Mouse (Mus musculus): Measurements from ENCODE around the gene Naa10.

The Naa10 gene

DNA sequence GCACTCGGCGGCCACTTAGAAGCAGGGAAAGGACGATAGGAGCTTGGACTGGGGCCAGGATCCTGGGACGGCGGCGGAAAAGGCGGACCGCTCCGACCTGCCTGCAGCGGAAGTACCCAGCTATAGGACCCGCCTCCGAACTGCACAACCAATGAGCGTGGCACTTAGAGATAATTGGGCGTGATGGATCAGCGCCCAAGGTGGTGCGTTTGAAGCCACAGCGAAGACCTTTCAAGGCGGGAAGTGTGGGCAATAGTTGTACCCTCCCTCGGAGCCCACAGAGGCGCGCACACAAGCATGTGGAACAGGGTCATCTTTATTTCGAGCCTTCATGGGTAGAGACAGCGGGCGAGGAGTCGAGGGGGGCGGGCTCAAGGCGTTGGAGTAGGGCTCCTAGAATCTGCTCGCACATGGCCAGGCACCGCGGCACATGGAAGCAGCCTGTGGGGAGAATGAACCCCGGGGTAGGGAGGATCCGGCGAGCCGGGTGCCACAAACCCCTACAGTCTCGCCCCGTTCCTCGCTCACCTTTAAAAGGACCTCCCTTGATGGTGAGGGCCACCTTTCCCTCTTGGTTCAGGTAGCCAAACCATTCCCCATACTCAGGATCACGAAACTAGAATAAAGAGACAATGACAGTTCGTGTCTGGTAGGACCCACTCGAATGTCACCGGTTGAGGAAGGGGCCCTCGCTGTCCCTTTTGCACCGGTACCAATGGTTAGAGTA, at the start of gene Naa10, which contains the start of gene Arhgap4:
Gene Naa10, minus strand, starts transcription at position 122 of the 727 bp plus-strand sequence.
Gene Arhgap4, minus strand, starts transcription at position 48 of the 727 bp plus-strand sequence.
- peak; percentile 59 to 67 for DNase-seq (ENCODE audit: low spot score in 2 of 2)

DNA sequence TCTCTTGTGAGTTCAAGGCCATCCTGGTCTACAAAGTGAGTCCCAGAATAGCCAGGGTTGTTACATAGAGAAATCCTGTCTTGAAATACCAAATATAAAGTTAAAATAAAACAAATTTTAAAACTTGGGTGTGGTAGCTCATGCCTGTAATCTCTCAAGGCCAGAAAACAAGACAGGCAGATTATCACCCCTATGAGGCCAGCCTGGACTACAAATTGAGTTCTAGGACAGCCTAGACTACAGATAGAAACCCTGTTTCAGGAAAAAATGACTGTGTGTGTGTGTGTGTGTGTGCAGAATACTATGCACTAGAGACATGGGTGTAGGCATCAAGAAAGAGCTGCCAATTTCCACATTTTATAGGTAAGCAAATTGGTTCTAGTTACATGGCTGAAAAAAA, 49.0 kb upstream of the Naa10 start:
- no peak for DNase-seq (ENCODE audit: low spot score in 2 of 2)

DNA sequence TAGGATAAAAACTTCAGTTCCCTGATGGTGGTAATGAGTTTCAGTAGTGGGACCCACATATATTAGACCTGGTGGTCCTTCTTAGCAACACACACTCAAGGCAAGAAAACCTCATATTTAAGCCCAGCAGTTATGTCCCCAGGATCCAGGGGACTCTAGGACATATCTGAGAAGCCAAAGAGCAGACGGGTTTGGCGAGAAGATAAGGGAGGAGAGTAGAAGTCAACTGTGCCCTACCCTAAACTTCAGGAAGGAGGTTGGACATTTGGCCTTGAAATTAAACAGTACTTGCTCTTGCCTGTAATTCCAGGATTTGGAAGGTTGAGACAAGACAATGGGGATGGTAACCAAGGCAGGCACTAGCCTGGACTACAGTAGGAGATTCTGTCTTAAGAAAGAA, 48.0 kb upstream of the Naa10 start:
- no peak for DNase-seq (ENCODE audit: low spot score in 2 of 2)

DNA sequence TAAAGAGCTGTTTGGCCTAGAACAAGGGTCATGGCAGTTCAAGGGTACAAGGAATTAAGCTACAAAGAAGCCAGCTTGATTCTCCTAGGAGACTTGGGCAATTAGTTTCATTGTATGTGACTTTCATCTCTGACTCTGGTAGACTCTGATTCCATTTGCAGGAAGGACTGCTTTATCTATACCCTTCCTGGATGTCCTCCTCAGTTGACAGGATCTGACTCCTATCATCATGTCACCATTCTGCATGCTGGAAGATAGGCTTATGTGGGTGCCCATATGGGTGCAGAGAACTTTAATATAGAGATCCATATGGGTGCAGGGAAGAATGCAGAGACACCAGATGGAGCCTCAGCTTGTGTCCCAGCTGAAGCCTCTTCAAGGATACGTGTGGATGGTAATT, 47.4 kb upstream of the Naa10 start:
- no peak for DNase-seq (ENCODE audit: low spot score in 2 of 2)

DNA sequence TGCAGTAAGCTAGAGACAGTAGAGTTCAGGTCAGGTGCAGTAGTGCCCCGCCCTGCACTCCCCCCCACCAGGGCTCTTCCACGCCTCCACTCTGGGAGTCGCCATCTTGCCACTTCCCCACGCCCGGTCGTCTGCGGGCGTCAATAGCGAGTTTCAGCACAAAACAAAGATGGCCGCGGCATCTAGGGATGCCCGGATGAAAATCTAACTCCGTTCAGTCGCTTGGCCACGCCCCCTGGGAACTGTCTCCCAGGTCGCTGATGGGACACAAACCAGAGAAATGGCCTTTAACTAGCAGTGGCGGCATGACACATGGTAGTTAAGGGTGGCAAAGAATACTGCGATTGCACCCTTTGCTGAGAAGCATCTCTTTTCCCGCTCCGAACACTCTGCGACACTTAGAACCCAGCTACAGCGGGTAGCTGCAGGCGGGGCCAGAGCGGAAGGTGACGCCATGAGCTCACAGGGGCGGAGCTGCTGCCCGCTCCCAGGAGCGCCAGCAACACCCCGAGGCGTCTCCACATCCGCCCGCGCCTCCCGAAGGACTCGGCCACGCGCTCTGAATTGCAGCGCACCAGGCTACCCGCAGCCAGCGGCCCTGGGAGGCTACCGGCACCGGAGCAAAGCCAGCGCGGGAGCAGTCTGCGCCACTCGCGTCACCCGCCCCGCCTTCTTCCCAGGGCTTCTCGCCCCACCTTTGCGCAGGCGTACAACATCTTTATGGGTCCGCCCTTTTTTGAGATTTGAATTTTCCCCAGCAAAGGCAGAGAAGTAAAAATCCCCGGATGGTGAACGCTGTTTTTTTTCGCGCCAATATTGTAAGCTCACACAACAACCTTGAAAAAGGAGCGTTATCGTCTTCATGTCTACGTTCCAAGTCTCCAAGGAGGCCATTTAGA, 45.7 kb upstream of the Naa10 start:
- peak; percentile 88 to 90 for DNase-seq (ENCODE audit: low spot score in 2 of 2)

DNA sequence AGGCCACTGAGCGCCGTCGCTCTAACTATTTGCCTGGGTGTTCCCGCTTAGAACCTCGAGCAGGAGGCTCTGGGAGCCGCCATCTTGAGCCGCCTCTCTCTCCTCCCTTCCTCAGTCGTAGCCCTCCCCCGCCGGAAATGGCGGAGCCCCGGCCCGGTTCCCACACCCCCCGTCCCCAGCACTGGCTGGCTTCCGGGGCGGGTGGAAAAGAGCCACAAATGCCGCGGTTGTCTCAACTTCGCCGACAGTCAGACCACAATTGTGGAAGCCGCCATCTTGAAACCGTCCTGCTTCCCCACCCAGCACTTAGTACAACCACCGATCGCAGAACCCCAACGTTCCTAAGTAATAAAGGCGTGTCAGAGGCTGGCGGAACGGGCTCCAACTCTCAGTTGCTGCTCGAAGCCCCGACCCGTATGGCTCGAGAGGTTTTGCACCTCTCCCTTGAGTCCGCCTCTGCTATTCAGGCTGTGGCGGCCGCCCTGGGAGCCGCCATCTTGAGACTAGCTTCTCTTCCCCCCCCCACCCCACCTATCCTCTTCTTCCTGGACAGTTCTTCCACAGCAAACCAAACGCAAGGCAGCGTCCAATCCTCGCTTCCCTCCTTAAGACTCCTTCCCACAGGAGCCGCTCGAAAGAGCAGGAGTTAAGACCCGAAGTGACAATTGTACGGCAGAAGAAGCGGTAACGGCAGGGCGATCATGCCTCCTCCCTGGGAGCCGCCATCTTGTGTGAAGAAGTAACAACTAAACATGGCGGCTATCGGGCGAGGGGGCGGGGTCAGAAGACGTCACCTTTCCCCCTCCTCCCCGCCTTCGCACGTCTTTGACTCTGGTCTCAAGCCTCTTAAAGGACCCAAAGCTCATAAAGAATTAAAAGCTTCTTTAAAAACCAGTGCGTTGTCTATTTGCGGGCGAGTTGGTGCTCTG, 44.8 kb upstream of the Naa10 start, which contains the start of gene Hcfc1:
Gene Hcfc1, minus strand, starts transcription at position 110 of the 929 bp plus-strand sequence.
- DNase-seq (ENCODE audit: low spot score in 2 of 2), result peak; percentile 84 to 90

DNA sequence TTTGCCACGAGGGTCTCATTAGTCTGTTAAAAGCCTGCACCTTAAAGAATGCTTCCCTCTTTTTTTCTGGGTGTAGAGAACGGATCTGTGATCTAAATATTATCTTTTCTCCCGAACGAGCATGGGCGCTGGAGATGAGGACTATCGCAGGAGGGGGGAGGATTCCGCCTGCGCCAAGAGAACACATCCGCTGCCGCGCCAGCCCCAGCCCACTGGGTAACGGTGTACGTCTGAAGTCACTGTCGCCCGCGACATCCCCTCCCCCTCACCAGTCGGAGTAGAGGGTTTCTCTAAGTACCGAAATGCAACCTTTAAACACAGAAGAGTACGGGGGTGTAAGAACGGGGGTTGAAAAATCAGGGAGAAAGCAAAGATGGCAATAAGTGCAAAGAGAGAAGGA, 43.6 kb upstream of the Naa10 start:
- peak; percentile 24 to 48 for DNase-seq (ENCODE audit: low spot score in 2 of 2)

DNA sequence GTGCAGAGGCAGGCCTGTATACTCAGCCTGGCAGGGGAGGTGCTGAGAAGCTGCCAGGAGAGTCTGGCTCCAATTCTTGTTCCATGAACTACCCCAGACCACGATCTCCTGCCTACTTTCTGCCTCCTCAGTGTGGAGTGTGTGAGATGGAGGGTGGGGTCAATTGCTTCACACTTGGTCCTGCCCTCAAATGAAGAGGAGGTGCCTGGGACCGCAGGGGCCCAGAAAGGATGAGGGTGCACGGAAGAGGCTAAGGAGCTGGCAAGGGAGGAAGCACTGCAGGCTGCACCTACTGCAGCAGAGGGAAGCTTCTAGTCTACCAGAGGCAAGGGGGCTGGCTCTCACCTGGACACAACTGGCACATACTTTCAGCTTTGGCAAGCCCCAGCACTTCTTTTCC, 42.6 kb upstream of the Naa10 start:
- peak; percentile 11 to 22 for DNase-seq (ENCODE audit: low spot score in 2 of 2)

DNA sequence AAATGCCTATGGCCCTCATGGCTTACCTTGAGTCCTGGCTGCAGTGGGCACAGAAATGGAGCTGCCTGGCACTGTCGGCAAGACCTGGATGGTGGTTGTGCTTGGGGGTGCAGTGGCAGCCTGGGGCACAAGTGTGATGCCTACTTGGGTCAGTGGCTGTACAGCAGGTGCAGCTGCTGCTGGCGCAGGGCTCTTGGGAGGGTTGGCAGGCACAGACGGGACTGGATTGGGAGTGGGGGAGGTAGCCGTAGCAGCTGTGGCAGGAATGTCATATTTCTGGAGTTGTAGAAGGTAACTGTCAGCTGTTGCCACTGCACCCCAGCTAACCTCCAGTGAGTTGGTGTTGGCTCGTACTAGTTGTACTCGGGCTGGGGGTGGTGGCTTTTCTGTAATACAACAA, 33.2 kb upstream of the Naa10 start:
- no peak for DNase-seq (ENCODE audit: low spot score in 2 of 2)

DNA sequence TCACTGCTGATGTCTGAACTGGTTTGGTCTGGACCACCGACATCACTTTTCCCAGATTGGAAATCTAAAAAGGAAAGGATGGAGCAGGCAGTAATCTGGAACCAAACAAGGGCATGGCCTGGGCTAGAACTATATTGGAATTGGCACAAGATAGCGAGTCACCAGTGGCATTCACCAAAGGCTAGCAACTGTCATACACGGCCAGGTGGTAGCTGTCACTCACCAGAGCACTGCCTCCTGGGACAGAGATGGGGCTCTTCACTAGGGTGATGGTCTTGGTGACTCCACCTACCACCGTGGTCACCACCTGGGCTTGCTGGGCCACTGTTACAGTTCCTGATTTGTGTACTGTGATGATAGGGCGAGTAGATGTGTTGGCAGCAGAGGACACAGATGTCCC, 30.9 kb upstream of the Naa10 start:
- DNase-seq (ENCODE audit: low spot score in 2 of 2), result no peak

DNA sequence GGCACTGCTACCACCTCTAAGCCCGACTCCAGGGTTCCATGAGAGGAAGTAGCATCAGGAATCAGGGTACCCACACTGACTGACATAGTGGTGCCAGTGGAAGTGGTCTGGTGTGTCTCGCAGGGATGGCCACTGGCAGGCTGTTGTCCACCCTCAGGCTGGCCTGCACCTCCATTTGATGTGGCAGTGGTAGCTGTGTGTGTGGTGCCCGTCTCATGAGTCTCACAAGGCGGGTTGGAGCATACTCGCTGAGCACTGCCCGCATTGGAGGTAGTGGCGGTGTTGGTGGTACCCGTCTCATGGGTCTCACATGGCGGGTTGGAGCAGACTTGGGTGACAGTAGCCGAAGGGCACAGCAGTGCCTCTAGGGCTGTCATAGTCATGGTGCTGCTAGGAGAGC, 27.6 kb upstream of the Naa10 start:
- no peak for DNase-seq (ENCODE audit: low spot score in 2 of 2)

DNA sequence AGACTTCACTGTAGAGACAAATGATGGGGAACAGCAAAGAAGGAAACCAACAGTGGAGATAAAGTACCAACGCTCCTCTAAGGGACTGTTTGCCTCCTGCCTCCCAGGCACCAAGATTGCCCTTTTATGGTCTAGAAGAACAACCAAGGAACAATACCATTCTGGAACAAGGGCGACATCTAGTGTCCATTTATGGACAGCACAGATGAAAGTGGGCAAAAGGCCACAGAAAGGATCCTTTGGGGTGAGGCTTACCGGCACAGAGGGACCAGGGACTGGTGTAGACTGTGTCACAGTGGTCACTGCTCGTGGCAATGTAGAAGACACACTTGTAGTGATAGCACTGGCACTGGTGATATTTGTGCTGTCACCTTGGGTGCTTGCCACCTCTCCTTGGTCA, 26.9 kb upstream of the Naa10 start:
- peak; percentile 57 to 64 for DNase-seq (ENCODE audit: low spot score in 2 of 2)

DNA sequence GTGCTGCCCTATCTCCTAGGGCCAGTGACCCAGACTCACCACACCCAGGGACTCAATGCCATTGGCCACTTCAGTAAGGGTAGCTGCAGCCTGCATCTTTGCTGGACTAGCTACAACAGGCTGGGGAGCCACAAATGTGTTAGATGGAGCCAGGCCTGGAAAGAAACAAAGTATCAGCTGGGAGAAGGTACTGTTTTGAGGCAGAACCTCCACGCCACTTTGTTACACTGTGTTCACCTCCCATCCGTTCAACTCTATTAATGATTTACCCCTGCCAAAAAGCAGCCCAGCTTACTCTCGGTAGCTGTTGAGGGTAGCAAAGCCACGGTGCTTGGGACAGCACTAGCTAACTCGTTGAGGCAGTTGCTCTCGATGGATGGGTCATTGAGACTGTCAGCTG, 25.2 kb upstream of the Naa10 start:
- no peak for DNase-seq (ENCODE audit: low spot score in 2 of 2)

DNA sequence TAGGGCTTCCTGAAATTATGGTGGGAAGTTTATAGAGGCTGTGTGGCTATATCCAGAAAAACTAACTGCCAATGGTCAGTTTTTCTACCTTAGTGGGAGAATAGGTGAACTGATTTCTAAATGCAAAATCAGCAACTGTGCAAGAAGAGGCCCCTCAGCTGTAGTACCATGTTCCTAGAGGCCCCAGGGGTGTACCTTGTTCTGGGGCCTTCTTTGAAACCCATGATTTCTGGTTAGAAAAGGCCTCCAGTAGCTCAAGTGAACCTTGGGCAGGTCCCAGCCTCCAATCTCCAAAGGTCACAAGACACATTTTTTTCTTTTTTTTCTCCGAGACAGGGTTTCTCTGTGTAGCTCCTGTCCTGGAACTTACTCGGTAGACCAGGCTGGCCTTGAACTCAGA, 20.6 kb upstream of the Naa10 start:
- DNase-seq (ENCODE audit: low spot score in 2 of 2), result no peak

DNA sequence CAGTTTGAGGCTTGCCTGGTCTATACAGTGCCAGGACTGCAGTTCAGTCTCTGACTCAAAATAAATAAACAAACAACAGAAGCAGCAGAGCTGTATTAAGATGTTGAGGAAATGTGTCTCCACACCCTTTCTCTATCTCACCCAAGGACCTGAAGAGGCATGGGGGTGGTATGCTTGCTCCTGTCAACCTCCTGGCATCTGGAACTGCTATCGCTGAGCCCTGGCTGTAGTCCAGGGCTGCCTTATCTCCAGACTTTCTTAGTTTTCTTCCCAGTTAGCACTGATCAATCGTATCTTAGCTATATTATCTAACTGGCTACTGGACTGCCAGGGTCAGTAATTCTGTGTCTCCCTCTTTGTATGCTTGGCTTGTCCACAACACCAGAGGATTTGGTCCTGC, 20.1 kb upstream of the Naa10 start:
- no peak for DNase-seq (ENCODE audit: low spot score in 2 of 2)

DNA sequence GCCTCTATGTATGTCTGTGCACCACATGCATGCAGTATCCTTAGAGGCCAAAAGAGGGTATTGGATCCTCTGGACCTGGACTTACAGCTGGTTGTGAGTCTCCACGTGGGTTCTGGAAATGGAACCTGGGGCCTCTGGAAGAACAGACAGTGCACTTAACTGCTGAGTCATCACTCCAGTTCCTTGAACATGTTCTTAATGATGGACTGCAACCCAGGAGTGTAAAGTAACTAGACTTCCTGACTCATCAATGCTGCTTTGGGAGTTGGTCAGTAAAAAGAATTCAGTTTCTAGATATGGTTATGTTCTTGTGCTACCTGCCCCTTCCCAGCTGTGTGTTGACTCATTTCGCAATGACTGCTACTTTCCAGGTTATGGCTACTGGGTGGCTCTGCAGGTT, 10.1 kb upstream of the Naa10 start:
- no peak for DNase-seq (ENCODE audit: low spot score in 2 of 2)

DNA sequence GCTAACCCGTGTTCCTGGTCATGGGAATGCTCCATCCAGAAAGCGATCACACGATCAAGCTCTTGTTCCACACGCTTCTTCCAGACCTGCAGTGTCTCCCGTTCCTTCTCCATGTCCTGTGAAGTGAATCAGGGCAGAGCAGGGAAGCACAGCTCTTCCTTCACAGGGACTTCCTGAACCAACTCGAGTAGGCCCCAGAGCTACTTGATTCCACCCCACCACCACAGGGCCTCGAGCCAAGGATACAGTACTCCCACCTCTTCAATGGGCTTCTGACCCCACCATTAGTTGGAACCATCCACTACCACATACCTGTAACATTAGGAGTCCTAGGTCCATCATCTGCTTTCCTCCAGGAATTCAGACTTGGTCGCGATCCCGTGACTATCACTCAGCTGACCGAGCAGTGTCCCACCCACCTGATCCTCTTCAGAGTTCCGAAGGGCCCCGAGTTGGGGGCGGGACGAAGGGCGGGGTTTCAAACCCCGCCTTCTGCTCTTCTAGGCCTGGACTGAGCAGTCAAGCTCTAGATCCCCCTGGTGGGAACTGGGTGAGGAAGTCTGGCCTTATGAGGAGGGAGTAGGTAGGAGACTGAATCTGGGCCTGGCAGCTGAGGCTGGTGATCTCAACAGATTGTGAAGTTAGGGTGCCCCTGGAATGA, 8.8 kb upstream of the Naa10 start, which contains the start of gene Renbp:
Gene Renbp, minus strand, starts transcription at position 449 of the 661 bp plus-strand sequence.
- DNase-seq (ENCODE audit: low spot score in 2 of 2), result peak; percentile 29 to 60

DNA sequence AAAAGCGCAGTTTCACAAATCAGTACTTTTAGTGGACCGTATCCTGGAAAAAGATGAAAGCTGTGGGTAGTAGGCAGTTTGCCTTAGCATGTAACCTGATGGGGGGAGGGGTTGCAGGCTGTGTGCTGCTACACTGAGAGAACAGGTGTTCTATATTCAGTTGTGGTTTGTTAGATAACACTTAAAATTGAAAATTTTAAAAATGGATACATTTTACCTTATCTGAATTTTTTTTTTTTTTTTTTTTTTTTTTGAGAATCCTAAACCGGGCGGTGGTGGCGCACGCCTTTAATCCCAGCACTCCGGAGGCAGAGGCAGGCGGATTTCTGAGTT, 772 bp upstream of the Naa10 start:
- DNase-seq (ENCODE audit: low spot score in 2 of 2), result no peak

DNA sequence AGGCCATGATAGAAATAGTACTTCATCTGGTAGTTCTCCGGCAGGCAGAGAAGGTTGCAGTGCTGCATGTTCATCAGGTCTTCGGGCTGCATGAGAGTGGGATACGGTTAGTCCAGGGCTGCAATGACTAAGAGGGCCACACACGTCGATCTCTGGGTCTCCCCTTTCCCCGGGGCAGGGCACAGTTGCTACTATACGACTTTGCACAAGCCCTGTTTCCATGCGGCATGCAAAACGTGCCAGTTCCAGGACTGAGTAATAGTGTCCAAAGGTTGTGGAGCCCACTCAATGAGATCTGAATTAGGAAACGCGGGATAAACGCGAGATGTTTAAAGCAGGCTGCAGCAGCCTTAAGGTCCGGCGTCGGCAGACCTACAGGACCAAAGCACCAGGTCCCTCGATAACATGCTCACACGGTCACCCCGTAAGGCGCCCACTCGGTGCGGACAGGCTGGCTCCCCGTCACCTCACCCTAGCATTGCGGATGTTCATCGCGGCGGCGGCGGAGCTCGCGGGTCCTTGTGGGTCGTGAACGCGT, 390 bp downstream of the Naa10 start:
- no peak for DNase-seq (ENCODE audit: low spot score in 2 of 2)

DNA sequence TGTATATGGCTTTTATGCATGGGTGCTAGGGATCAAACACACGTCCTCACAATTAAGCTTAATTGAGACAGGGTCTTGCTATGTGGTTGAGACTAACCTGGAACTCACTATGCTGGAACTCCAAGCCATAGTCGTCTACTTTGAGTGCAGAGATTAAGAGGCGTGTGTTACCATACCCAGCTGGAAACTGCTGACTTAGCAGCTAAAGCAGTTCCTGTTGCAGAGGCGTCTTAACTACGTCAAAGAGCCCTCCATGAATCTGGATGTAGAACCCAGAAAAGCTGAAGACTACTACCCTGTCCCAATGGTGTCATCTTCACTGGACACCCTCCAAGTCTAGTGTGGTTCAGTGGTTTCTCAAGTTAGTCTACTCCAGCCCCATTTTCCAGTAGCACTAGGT, 3.1 kb downstream of the Naa10 start:
- DNase-seq (ENCODE audit: low spot score in 2 of 2), result no peak

DNA sequence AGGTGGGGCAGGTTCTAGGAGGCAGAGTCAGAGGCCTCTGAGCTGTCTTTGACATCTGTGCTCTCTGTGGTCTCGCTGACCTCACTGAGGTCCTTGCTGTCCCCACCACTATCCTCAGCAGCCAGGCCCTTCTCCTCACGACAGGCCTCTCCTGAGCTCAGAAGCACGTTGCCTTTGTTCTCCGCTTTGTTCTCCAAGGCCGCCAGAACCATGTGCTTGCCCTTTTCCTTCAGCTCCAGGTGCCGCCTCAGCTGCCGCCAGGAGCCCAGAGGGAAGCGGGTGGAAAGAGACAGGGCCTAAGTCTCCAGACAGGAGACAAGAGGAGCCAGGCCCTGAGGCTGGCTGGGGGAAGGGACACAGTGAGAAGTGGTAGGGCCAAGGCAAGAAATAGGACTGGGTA, 4.8 kb downstream of the Naa10 start:
- DNase-seq (ENCODE audit: low spot score in 2 of 2), result no peak

Data from natural killer cell, adult 2 months (primary cell).